Mouse (Mus musculus): ENCODE measurements at regions not wholly inside any gene's neighbourhood (a gene's known extent, or its start where the extent isn't known, plus 50 kb on each side); places are given as distances from the start of the nearest gene placed in this dataset.

GRCm38 (mm10) chr3:41182900-41183595 is 100.2 kb upstream of the Pgrmc2 start:
- no peak for TF ChIP-seq CTCF (IDR thresholded peaks at IDR 0.05; ENCODE audit: extremely low read depth, insufficient read length, insufficient replicate concordance, low read depth, low read length)
- TF ChIP-seq POLR2A (IDR thresholded peaks at IDR 0.05; ENCODE audit: low read depth, low read length), result no peak
- Histone ChIP-seq H3K27ac (ENCODE audit: insufficient read depth, low read depth, low read length) (no peak overlapping the region), H3K4me1 (ENCODE audit: control insufficient read depth, insufficient read depth, insufficient read length, low read length) (peaks cover 2% of the 10 kb centered on the region; the same call in 1 of the 2 replicates), H3K27me3 (ENCODE audit: control insufficient read depth, insufficient read depth, low read length) (no peaks in the 10 kb centered on the region), H3K4me3 (ENCODE audit: low read depth, low read length) (no peak overlapping the region), H3K36me3 (ENCODE audit: control insufficient read depth, insufficient read depth, low read length) (no peaks in the 10 kb centered on the region)
- 65% methylated on average over 10 of the region's 10 CpGs for WGBS

- Histone ChIP-seq H3K4me1 (ENCODE audit: control insufficient read depth, insufficient read depth, insufficient read length, low read length) (peaks cover 2% of the 10 kb centered on the region; the same call in 1 of the 2 replicates), H3K4me3 (ENCODE audit: low read depth, low read length) (no peak overlapping the region), H3K27ac (ENCODE audit: insufficient read depth, low read depth, low read length) (no peak overlapping the region), H3K36me3 (ENCODE audit: control insufficient read depth, insufficient read depth, low read length) (no peaks in the 10 kb centered on the region), H3K27me3 (ENCODE audit: control insufficient read depth, insufficient read depth, low read length) (no peaks in the 10 kb centered on the region)
- WGBS, result 42% methylated on average over 15 of the region's 15 CpGs
- TF ChIP-seq POLR2A (IDR thresholded peaks at IDR 0.05; ENCODE audit: low read depth, low read length), result no peak
- peak; percentile 93; the same call in 1 of the 2 replicates for TF ChIP-seq CTCF (IDR thresholded peaks at IDR 0.05; ENCODE audit: extremely low read depth, insufficient read length, insufficient replicate concordance, low read depth, low read length)
These were observed 99.4 kb upstream of the Pgrmc2 start for GRCm38 (mm10) chr3:41182036-41182899.

DNA sequence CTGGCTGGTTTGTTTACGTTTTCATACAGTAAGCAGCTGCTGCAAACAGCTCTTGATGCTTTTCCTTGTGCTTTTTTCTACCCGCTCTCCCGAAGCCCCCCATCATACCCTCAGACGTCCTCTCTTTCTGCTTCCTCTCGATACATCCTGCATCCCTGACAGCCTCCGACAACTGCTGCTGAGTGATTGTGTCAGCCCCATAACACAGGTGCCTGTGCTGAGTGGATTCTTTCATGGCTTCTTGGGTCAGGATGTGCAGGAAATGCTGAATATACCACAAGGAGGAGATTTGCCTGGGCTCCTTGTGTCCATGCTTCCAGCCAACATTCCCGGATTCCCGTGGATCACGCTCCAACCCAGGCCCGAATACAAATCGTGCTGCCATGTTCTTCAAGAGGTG is 98.6 kb upstream of the Pgrmc2 start:
- Histone ChIP-seq H3K27ac (ENCODE audit: insufficient read depth, low read depth, low read length) (no peak overlapping the region), H3K4me1 (ENCODE audit: control insufficient read depth, insufficient read depth, insufficient read length, low read length) (peaks cover 2% of the 10 kb centered on the region; the same call in 1 of the 2 replicates), H3K36me3 (ENCODE audit: control insufficient read depth, insufficient read depth, low read length) (no peaks in the 10 kb centered on the region), H3K27me3 (ENCODE audit: control insufficient read depth, insufficient read depth, low read length) (no peaks in the 10 kb centered on the region), H3K4me3 (ENCODE audit: low read depth, low read length) (no peak overlapping the region)
- TF ChIP-seq POLR2A (IDR thresholded peaks at IDR 0.05; ENCODE audit: low read depth, low read length) (no peak), CTCF (IDR thresholded peaks at IDR 0.05; ENCODE audit: extremely low read depth, insufficient read length, insufficient replicate concordance, low read depth, low read length) (no peak)
- 77% methylated on average over 11 of the region's 11 CpGs for WGBS

DNA sequence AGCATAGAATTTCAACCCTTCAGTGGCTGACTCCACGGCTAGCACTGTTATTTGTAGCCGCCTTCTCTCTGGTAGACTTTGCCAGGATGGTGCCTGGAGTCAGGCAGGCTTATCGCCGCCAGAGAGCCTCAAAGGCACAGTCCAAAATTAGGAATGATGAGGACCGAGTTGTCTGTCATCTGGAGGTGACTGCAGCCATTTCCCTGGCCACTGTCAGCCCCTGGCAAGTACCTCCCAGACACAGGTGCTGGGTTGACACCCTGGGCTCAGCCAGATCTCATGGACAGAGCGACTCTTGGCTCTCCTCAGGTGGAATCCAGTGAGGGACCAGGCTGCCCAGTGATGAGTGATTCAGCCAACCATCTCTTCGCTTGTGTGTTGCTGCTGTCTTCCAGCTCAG is 98.1 kb upstream of the Pgrmc2 start:
- H3K4me1 ChIP-seq (ENCODE audit: control insufficient read depth, insufficient read depth, insufficient read length, low read length), result peaks cover 2% of the 10 kb centered on the region; the same call in 1 of the 2 replicates
- TF ChIP-seq POLR2A (IDR thresholded peaks at IDR 0.05; ENCODE audit: low read depth, low read length) (no peak), CTCF (IDR thresholded peaks at IDR 0.05; ENCODE audit: extremely low read depth, insufficient read length, insufficient replicate concordance, low read depth, low read length) (no peak)
- 80% methylated on average over 7 of the region's 7 CpGs for WGBS

GRCm38 (mm10) chr3:41179037-41179880 is 96.4 kb upstream of the Pgrmc2 start:
- TF ChIP-seq POLR2A (IDR thresholded peaks at IDR 0.05; ENCODE audit: low read depth, low read length) (no peak), CTCF (IDR thresholded peaks at IDR 0.05; ENCODE audit: extremely low read depth, insufficient read length, insufficient replicate concordance, low read depth, low read length) (no peak)
- Histone ChIP-seq H3K4me1 (ENCODE audit: control insufficient read depth, insufficient read depth, insufficient read length, low read length) (no peaks in the 10 kb centered on the region), H3K27me3 (ENCODE audit: control insufficient read depth, insufficient read depth, low read length) (no peaks in the 10 kb centered on the region), H3K36me3 (ENCODE audit: control insufficient read depth, insufficient read depth, low read length) (no peaks in the 10 kb centered on the region), H3K27ac (ENCODE audit: insufficient read depth, low read depth, low read length) (no peak overlapping the region), H3K4me3 (ENCODE audit: low read depth, low read length) (no peak overlapping the region)
- WGBS, result 56% methylated on average over 4 of the region's 4 CpGs

More for the DNA sequence above, 98.1 kb upstream of the Pgrmc2 start:
- H3K4me3 ChIP-seq (ENCODE audit: low read depth, low read length), result no peak overlapping the region
- H3K27ac ChIP-seq (ENCODE audit: insufficient read depth, low read depth, low read length), result no peak overlapping the region
- H3K27me3 ChIP-seq (ENCODE audit: control insufficient read depth, insufficient read depth, low read length), result no peaks in the 10 kb centered on the region
- H3K36me3 ChIP-seq (ENCODE audit: control insufficient read depth, insufficient read depth, low read length), result no peaks in the 10 kb centered on the region

- H3K36me3 ChIP-seq (ENCODE audit: control insufficient read depth, insufficient read depth, low read length), result no peaks in the 10 kb centered on the region
- H3K4me3 ChIP-seq (ENCODE audit: low read depth, low read length), result no peak overlapping the region
- H3K4me1 ChIP-seq (ENCODE audit: control insufficient read depth, insufficient read depth, insufficient read length, low read length), result no peaks in the 10 kb centered on the region
- H3K27me3 ChIP-seq (ENCODE audit: control insufficient read depth, insufficient read depth, low read length), result no peaks in the 10 kb centered on the region
- no peak overlapping the region for H3K27ac ChIP-seq (ENCODE audit: insufficient read depth, low read depth, low read length)
- TF ChIP-seq CTCF (IDR thresholded peaks at IDR 0.05; ENCODE audit: extremely low read depth, insufficient read length, insufficient replicate concordance, low read depth, low read length), result no peak
- TF ChIP-seq POLR2A (IDR thresholded peaks at IDR 0.05; ENCODE audit: low read depth, low read length), result no peak
These were observed 94.3 kb upstream of the Pgrmc2 start for GRCm38 (mm10) chr3:41177124-41177523.
